Comparison of ENCODE assay signal across 8 mouse cellular contexts in genomic region chrX:170002510-170003197, GRCm38 (mm10). TPM values are rescaled to one million over a fixed set of nuclear protein-coding genes. Genes with fewer than 3 reads are reported as not detected.
DNase-seq lines count a peak whose midpoint lies in the region; ATAC-seq lines count a peak whose summit lies in the region.
"Not testable (repeated sequence)": the region's sequence is repeated elsewhere in the genome, so short reads cannot be mapped to it uniquely, and the experiment has no call there.

No protein-coding gene starts in this region.

- ATAC-seq in embryonic facial prominence, embryonic 15.5 days (ENCODE audit: insufficient number of reproducible peaks, low FRiP score, low TSS enrichment, low read depth), result peak; percentile 61; the same call in 1 of the 2 replicates
- ATAC-seq in hindbrain, embryonic 11.5 days (ENCODE audit: low FRiP score), result peak; percentile 72
- 0 out of 2 replicates have a peak, but pooled peaks have one; percentile 28 for ATAC-seq in megakaryocyte-erythroid progenitor cell, adult 5-6 weeks (replicated peaks; ENCODE audit: low FRiP score, low TSS enrichment, poor library complexity, severe bottlenecking)

- WGBS in embryonic facial prominence, embryonic 15.5 days, result 39% methylated on average over 16 of the region's 18 CpGs
- 36% methylated on average over 4 of the region's 18 CpGs for WGBS in hindbrain, embryonic 11.5 days

- not testable (repeated sequence) for H3K9ac ChIP-seq in embryonic facial prominence, embryonic 15.5 days; hindbrain, embryonic 11.5 days (ENCODE audit: low read depth, low read length)

- H3K9me3 ChIP-seq in embryonic facial prominence, embryonic 15.5 days (replicated peaks), result not testable (repeated sequence)
- peaks cover 20% of the 10 kb centered on the region for H3K9me3 ChIP-seq in hindbrain, embryonic 11.5 days (ENCODE audit: control insufficient read depth, low read length)

- not testable (repeated sequence) for H3K27me3 ChIP-seq in embryonic facial prominence, embryonic 15.5 days; hindbrain, embryonic 11.5 days (ENCODE audit: control insufficient read depth, insufficient read depth, low read length)

- not testable (repeated sequence) for H3K27ac ChIP-seq in embryonic facial prominence, embryonic 15.5 days (replicated peaks); hindbrain, embryonic 11.5 days (ENCODE audit: low read depth, low read length)

- DNase-seq in adrenal gland, adult 2 months, result peak; percentile 65
- peak; percentile 59 for DNase-seq in gastrocnemius, postnatal 25 days
- not testable (repeated sequence) for DNase-seq in hindbrain, embryonic 11.5 days (ENCODE audit: low spot score)
- DNase-seq in layer of hippocampus, adult 11-12 months (ENCODE audit: low spot score), result peak; percentile 72
- DNase-seq in spleen, postnatal 36 days (ENCODE audit: low spot score in 2 of 2), result peak; percentile 46 to 63
- DNase-seq in urinary bladder, postnatal 25 days (ENCODE audit: low spot score), result peak; percentile 67

- H3K4me2 ChIP-seq in embryonic facial prominence, embryonic 15.5 days (replicated peaks); hindbrain, embryonic 11.5 days (replicated peaks; ENCODE audit: low read depth, low read length): not testable (repeated sequence)

- H3K4me1 ChIP-seq in embryonic facial prominence, embryonic 15.5 days; hindbrain, embryonic 11.5 days (replicated peaks; ENCODE audit: control insufficient read depth, insufficient read depth, low read length): not testable (repeated sequence)

- H3K36me3 ChIP-seq in embryonic facial prominence, embryonic 15.5 days; hindbrain, embryonic 11.5 days (ENCODE audit: control insufficient read depth, insufficient read depth, low read length): not testable (repeated sequence)

- H3K4me3 ChIP-seq in embryonic facial prominence, embryonic 15.5 days (replicated peaks); hindbrain, embryonic 11.5 days (ENCODE audit: low read depth, low read length): not testable (repeated sequence)

RNA-seq across cellular contexts. Expression of gene Gm21887, which starts 6.8 kb away (rescaled TPM):
- total RNA-seq in adrenal gland, adult 2 months (2021), result 100 to 1,000 TPM in 1 of 2 experiments, 10 to 100 TPM in 1; 67.4 to 241 TPM
- polyA plus RNA-seq in adrenal gland, adult 2 months (2012; rRNA removed), result 957 and 2,016 TPM in 2 replicates
- polyA plus RNA-seq in embryonic facial prominence, embryonic 15.5 days (2015; fragmentation: Nextera tagmentation; extraction: Ambion mirVana), result 190 and 192 TPM in 2 replicates
- total RNA-seq in gastrocnemius, postnatal 25 days (2021), result 10 to 100 TPM; 31.6 to 43.1 TPM
- polyA plus RNA-seq in hindbrain, embryonic 11.5 days (2014; fragmentation: Nextera tagmentation; extraction: Ambion mirVana), result 174 and 175 TPM in 2 replicates
- 80.7 and 142 TPM in 2 replicates for total RNA-seq in megakaryocyte-erythroid progenitor cell, adult 5-6 weeks (2014; fragmentation: Nextera tagmentation)
- 87.0 and 105 TPM in 2 replicates for total RNA-seq in megakaryocyte-erythroid progenitor cell, adult 5-6 weeks (2017)
